Mouse (Mus musculus): Measurements from ENCODE around the gene Grasp. TPM values are rescaled to one million over a fixed set of nuclear protein-coding genes. Genes with fewer than 3 reads are reported as not detected.

Gene Grasp
- polyA plus RNA-seq, 1 experiment: 6.2 TPM

DNA sequence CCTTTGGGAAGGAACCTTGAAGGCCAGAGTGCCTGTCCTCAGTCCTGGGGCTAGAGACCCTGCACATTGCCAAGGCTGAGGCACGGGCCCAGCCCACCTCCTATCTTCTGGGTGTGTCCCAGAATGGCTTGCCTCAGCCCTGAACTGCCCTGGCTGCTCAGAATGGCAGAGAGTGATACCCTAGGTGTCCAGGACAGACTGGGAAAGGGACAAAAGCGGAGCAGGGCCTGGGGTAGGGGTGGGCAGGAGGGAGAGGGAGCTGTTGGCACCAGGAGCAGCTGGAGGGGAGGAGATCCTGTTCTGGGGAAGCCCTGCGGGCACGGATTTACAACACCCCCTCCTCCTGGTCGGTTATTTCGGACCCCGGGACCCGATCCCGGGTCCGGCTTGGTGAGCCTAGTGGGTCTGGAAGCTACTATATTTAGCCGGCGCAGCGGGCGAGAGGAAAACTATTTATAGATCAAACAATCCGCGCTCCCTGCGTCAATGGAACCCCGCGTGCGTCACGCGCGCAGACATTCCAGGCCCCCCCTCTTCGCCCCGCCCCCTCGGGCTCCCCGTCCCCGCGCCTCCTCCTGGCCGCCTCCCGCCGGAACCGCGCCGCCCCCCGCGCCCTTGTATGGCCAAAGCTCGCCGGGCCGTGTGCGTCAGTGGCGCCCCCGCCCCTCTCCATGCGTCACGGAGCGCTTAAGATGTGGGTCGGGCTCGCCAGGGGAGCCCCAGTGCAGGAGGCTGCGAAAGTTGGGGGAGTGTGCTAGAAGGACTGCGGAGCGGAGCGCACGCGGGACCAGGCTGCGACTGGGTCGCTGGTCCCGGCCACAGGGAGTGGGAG lies 42.4 kb downstream of the Grasp start:
- peak; percentile 65 for TF ChIP-seq POLR2A (IDR thresholded peaks at IDR 0.05; ENCODE audit: low read depth, low read length)
- no peak for TF ChIP-seq CTCF (conservative IDR thresholded peaks at IDR 0.05; ENCODE audit: insufficient read depth, insufficient read length, low read depth, low read length)
- Histone ChIP-seq H3K4me1 (ENCODE audit: control insufficient read depth, insufficient read depth, low read length) (peaks cover 4% of the 10 kb centered on the region; the same call in 1 of the 2 replicates), H3K27ac (ENCODE audit: insufficient read depth, low read depth, low read length) (peak overlapping the region; percentile 26), H3K36me3 (ENCODE audit: control insufficient read depth, insufficient read depth, low read length) (no peaks in the 10 kb centered on the region), H3K4me3 (ENCODE audit: insufficient read depth, low read depth, low read length) (peak overlapping the region; percentile 49), H3K27me3 (replicated peaks; ENCODE audit: control insufficient read depth, insufficient read depth, low read length) (no peaks in the 10 kb centered on the region)
- 3% methylated on average over 53 of the region's 57 CpGs for WGBS
- DNase-seq: peak; percentile 95

DNA sequence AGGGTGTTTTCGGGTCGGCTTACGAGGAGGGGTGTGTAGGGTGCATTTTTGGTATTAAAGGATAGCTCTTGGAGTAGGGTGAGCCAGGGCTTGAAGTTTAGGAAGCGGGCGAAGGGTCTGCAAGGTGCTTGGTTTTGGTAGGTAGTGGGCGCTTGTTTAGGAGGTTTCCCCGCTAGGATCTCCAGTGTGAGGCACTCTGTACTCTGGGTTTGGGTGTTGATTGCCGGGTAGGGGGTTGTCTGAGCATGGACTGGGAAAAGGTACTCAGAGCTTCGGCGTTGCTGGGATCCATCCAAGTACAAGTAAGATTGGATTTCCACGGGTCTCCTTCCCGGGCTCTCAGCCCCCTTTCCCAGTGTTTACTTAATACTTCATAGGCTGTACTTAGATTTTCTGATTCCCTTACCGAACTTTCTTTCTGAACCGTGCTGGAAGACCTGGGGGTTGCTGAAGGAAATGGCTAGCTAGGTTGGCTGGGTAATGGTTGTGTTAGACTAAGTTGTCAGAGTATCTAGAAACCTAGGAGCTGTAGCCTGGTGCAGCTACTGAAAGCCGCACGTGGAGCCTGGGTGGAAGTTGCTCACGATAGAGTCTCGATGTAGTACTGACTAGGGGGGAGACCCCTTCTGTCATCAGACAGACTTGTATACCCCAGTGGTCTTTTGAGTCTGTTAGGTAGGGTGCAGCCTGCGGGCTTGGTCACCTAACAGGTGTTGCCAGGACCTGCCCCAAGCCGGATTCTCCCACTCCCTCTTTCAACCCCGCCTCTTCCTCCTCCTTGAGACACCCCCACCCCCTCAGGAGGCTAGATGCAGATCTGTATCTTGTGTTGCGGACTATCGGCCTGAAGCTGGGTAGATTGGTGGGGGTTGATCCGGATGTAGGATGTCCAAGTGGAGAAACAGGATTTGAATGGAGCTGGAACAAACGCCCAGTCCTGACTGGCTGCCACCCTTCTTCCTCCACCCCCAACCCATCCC lies 43.4 kb downstream of the Grasp start:
- WGBS: 3% methylated on average over 25 of the region's 25 CpGs
- Histone ChIP-seq H3K36me3 (ENCODE audit: control insufficient read depth, insufficient read depth, low read length) (no peaks in the 10 kb centered on the region), H3K4me1 (ENCODE audit: control insufficient read depth, insufficient read depth, low read length) (peaks cover 4% of the 10 kb centered on the region; the same call in 1 of the 2 replicates), H3K27me3 (replicated peaks; ENCODE audit: control insufficient read depth, insufficient read depth, low read length) (no peaks in the 10 kb centered on the region), H3K27ac (ENCODE audit: insufficient read depth, low read depth, low read length) (peak overlapping the region; percentile 10), H3K4me3 (ENCODE audit: insufficient read depth, low read depth, low read length) (peak overlapping the region; percentile 49)
- peak; percentile 63 for DNase-seq
- no peak for TF ChIP-seq CTCF (conservative IDR thresholded peaks at IDR 0.05; ENCODE audit: insufficient read depth, insufficient read length, low read depth, low read length)
- TF ChIP-seq POLR2A (IDR thresholded peaks at IDR 0.05; ENCODE audit: low read depth, low read length): no peak

DNA sequence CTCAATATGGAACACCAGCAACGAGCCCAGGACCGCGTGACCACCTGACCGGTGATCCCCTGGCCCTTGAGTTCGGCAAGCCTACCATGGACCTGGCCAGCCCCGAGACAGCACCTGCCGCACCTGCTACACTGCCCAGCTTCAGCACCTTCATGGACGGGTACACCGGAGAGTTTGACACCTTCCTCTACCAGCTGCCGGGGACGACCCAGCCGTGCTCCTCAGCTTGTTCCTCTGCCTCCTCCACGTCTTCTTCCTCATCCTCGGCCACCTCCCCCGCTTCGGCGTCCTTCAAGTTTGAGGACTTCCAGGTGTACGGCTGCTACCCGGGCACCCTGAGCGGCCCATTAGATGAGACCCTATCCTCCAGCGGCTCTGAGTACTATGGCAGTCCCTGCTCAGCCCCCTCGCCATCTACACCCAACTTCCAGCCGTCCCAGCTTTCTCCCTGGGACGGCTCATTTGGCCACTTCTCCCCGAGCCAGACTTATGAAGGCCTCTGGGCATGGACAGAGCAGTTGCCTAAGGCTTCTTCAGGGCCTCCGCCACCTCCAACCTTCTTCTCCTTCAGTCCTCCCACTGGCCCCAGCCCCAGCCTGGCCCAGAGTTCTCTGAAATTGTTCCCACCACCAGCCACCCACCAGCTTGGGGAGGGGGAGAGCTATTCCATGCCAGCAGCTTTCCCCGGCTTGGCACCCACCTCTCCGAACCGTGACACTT lies 46.3 kb downstream of the Grasp start:
- no peak for DNase-seq
- Histone ChIP-seq H3K36me3 (ENCODE audit: control insufficient read depth, insufficient read depth, low read length) (no peaks in the 10 kb centered on the region), H3K27ac (ENCODE audit: insufficient read depth, low read depth, low read length) (no peak overlapping the region), H3K4me1 (ENCODE audit: control insufficient read depth, insufficient read depth, low read length) (peaks cover 4% of the 10 kb centered on the region; the same call in 1 of the 2 replicates), H3K4me3 (ENCODE audit: insufficient read depth, low read depth, low read length) (no peak overlapping the region), H3K27me3 (replicated peaks; ENCODE audit: control insufficient read depth, insufficient read depth, low read length) (no peaks in the 10 kb centered on the region)
- WGBS: 82% methylated on average over 29 of the region's 29 CpGs
- no peak for TF ChIP-seq CTCF (conservative IDR thresholded peaks at IDR 0.05; ENCODE audit: insufficient read depth, insufficient read length, low read depth, low read length)
- TF ChIP-seq POLR2A (IDR thresholded peaks at IDR 0.05; ENCODE audit: low read depth, low read length): no peak

DNA sequence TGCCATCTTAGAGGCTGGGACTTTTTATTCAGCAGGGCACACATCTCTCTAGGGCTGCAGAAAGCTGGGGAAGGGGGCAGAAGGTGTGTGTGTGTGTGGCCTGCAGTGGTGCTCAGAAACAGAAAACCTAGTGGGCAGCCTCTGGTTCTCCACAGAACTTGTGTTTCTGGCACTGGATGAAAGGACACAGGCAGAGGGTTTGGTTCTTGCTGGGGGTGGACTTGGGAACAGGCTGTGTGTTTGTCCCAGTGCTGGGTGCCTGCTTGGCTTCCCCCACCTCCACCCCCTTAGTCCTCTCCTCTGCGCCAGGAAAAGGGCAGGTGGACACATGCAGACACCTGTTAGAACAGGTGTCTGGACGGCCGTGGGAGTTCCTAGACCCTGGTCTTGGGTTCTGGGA lies 47.1 kb downstream of the Grasp start:
- peaks cover under 1% of the 10 kb centered on the region; the same call in 1 of the 2 replicates for H3K4me1 ChIP-seq (ENCODE audit: control insufficient read depth, insufficient read depth, low read length)
- H3K4me3 ChIP-seq (ENCODE audit: insufficient read depth, low read depth, low read length): no peak overlapping the region
- no peaks in the 10 kb centered on the region for H3K27me3 ChIP-seq (replicated peaks; ENCODE audit: control insufficient read depth, insufficient read depth, low read length)
- 78% methylated on average over 3 of the region's 3 CpGs for WGBS
- TF ChIP-seq POLR2A (IDR thresholded peaks at IDR 0.05; ENCODE audit: low read depth, low read length) (no peak), CTCF (conservative IDR thresholded peaks at IDR 0.05; ENCODE audit: insufficient read depth, insufficient read length, low read depth, low read length) (no peak)
- no peak overlapping the region for H3K27ac ChIP-seq (ENCODE audit: insufficient read depth, low read depth, low read length)
- no peak for DNase-seq
- no peaks in the 10 kb centered on the region for H3K36me3 ChIP-seq (ENCODE audit: control insufficient read depth, insufficient read depth, low read length)

DNA sequence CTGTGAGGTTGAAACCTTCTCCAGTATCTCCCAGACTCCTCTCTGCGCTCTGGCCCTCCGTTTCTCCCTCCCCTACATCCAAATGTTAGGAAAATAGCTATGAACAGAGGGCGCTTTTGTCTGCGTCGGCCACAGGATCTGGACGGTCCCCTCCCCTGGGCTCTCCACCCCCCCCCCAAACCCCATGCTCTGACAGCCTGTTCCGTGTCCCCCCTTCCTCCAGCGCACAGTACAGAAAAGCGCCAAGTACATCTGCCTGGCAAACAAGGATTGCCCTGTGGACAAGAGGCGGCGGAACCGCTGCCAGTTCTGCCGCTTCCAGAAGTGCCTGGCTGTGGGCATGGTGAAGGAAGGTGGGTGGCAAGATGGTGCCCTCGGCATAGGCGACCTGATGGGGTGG lies 47.5 kb downstream of the Grasp start:
- WGBS: 91% methylated on average over 15 of the region's 15 CpGs
- no peak for DNase-seq
- TF ChIP-seq CTCF (conservative IDR thresholded peaks at IDR 0.05; ENCODE audit: insufficient read depth, insufficient read length, low read depth, low read length): no peak
- no peak for TF ChIP-seq POLR2A (IDR thresholded peaks at IDR 0.05; ENCODE audit: low read depth, low read length)

DNA sequence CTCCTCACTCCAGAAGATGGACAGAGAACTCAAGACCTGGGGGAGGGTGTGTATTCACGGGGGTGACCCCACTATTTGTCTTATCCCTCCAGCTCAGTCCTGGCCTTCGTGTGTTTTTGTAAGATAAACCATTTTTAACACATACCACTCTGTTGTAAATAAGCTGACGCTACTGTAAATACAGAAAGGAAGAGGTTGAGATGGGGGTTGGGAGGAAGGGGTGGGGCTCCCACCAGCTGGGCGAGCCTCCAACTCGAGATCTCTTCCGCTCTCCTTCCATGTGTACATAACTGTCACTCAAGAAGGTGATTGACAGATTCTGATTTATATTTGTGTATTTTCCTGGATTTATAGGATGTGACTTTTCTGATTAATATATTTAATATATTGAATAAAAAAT lies 50.4 kb downstream of the Grasp start:
- Histone ChIP-seq H3K4me3 (ENCODE audit: insufficient read depth, low read depth, low read length) (no peak overlapping the region), H3K27ac (ENCODE audit: insufficient read depth, low read depth, low read length) (no peak overlapping the region), H3K36me3 (ENCODE audit: control insufficient read depth, insufficient read depth, low read length) (no peaks in the 10 kb centered on the region), H3K4me1 (ENCODE audit: control insufficient read depth, insufficient read depth, low read length) (no peaks in the 10 kb centered on the region), H3K27me3 (replicated peaks; ENCODE audit: control insufficient read depth, insufficient read depth, low read length) (no peaks in the 10 kb centered on the region)
- 63% methylated on average over 6 of the region's 6 CpGs for WGBS
- no peak for TF ChIP-seq CTCF (conservative IDR thresholded peaks at IDR 0.05; ENCODE audit: insufficient read depth, insufficient read length, low read depth, low read length)
- no peak for DNase-seq

More for the DNA sequence above, 47.5 kb downstream of the Grasp start:
- H3K36me3 ChIP-seq (ENCODE audit: control insufficient read depth, insufficient read depth, low read length): no peaks in the 10 kb centered on the region
- H3K27me3 ChIP-seq (replicated peaks; ENCODE audit: control insufficient read depth, insufficient read depth, low read length): no peaks in the 10 kb centered on the region
- H3K4me3 ChIP-seq (ENCODE audit: insufficient read depth, low read depth, low read length): no peak overlapping the region
- H3K27ac ChIP-seq (ENCODE audit: insufficient read depth, low read depth, low read length): no peak overlapping the region
- no peaks in the 10 kb centered on the region for H3K4me1 ChIP-seq (ENCODE audit: control insufficient read depth, insufficient read depth, low read length)
